Mouse (Mus musculus): Measurements from ENCODE around the gene 2310011J03Rik.

DNA sequence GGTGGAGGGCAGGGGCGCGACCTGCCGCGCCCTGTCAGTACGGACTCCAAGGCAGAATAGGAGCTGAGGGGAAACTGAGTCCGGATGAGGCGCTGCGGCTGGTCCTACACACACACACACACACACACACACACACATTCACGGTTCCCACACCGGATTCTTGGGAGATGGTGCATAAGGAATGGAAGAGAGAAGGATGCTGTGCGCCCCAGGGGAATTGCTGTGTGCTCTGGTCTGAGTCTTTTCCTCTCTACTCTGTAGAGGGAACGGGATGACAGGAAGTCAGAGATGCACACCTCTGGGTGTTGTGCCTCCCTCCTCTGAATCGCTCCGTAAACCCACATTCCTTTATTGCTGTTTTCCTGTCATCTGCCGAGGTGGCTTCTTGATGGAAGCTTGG, 21.0 kb downstream of the 2310011J03Rik start:
- TF ChIP-seq CTCF (IDR thresholded peaks at IDR 0.05; ENCODE audit: low read depth, low read length) (no peak), POLR2A (IDR thresholded peaks at IDR 0.05; ENCODE audit: extremely low read depth, insufficient read depth, low read length) (no peak)

All from liver, adult 2 months (tissue).